Mouse (Mus musculus): ENCODE measurements around the gene Pidd1.
"Not testable (repeated sequence)": the region's sequence is repeated elsewhere in the genome, so short reads cannot be mapped to it uniquely, and the experiment has no call there.

The Pidd1 gene

GRCm38 (mm10) chr7:141458661-141459060 is 14.8 kb upstream of the Pidd1 start:
- no peak for DNase-seq (ENCODE audit: low spot score in 2 of 2)

- no peak for DNase-seq (ENCODE audit: low spot score in 2 of 2)
Observed at GRCm38 (mm10) chr7:141457986-141458660, 14.3 kb upstream of the Pidd1 start.

- DNase-seq (ENCODE audit: low spot score in 2 of 2): no peak
Observed at GRCm38 (mm10) chr7:141457236-141457635, 13.4 kb upstream of the Pidd1 start.

- peak in 1 of 2 experiments; percentile 78 for DNase-seq (ENCODE audit: low spot score in 2 of 2)
Observed at GRCm38 (mm10) chr7:141456739-141457138, 12.9 kb upstream of the Pidd1 start.

GRCm38 (mm10) chr7:141455610-141456314 is 11.9 kb upstream of the Pidd1 start:
- peak in 1 of 2 experiments; percentile 82 for DNase-seq (ENCODE audit: low spot score in 2 of 2)

- peak; percentile 92 to 97 for DNase-seq (ENCODE audit: low spot score in 2 of 2)
Observed at GRCm38 (mm10) chr7:141454967-141455551, 11.2 kb upstream of the Pidd1 start, which contains the start of gene Pnpla2. Gene Pnpla2, plus strand, starts transcription at chr7:141455198.

- no peak for DNase-seq (ENCODE audit: low spot score in 2 of 2)
Observed at GRCm38 (mm10) chr7:141453636-141454035, 9.8 kb upstream of the Pidd1 start.

- DNase-seq (ENCODE audit: low spot score in 2 of 2): no peak
Observed at GRCm38 (mm10) chr7:141451928-141452327, 8.1 kb upstream of the Pidd1 start.

GRCm38 (mm10) chr7:141447110-141447991 is 3.5 kb upstream of the Pidd1 start, which contains the start of gene Rplp2:
Gene Rplp2, plus strand, starts transcription at chr7:141447370.
- DNase-seq (ENCODE audit: low spot score in 2 of 2): peak; percentile 90 to 94

GRCm38 (mm10) chr7:141446374-141446773 is 2.5 kb upstream of the Pidd1 start:
- DNase-seq (ENCODE audit: low spot score in 2 of 2): not testable (repeated sequence)

GRCm38 (mm10) chr7:141443081-141443821 is 574 bp downstream of the Pidd1 start:
- no peak for DNase-seq (ENCODE audit: low spot score in 2 of 2)

GRCm38 (mm10) chr7:141442199-141442598 is 1.6 kb downstream of the Pidd1 start:
- no peak for DNase-seq (ENCODE audit: low spot score in 2 of 2)

GRCm38 (mm10) chr7:141441460-141441859 is 2.4 kb downstream of the Pidd1 start:
- DNase-seq (ENCODE audit: low spot score in 2 of 2): no peak

- DNase-seq (ENCODE audit: low spot score in 2 of 2): no peak
Observed at GRCm38 (mm10) chr7:141440613-141441012, 3.2 kb downstream of the Pidd1 start.

GRCm38 (mm10) chr7:141439811-141440210 is 4.0 kb downstream of the Pidd1 start:
- no peak for DNase-seq (ENCODE audit: low spot score in 2 of 2)

- no peak for DNase-seq (ENCODE audit: low spot score in 2 of 2)
Observed at GRCm38 (mm10) chr7:141439140-141439679, 4.6 kb downstream of the Pidd1 start.

- no peak for DNase-seq (ENCODE audit: low spot score in 2 of 2)
Observed at GRCm38 (mm10) chr7:141438201-141438968, 5.4 kb downstream of the Pidd1 start.

GRCm38 (mm10) chr7:141437178-141438120 is 6.4 kb downstream of the Pidd1 start, which contains the start of gene Slc25a22:
Gene Slc25a22, minus strand, starts transcription at chr7:141437892.
- peak; percentile 78 to 81 for DNase-seq (ENCODE audit: low spot score in 2 of 2)

GRCm38 (mm10) chr7:141436523-141436892 is 7.3 kb downstream of the Pidd1 start:
- no peak for DNase-seq (ENCODE audit: low spot score in 2 of 2)

Measured in urinary bladder, postnatal 36 days (tissue).